Mouse (Mus musculus): ENCODE results near the gene Fcgr4.

GRCm38 (mm10) chr1:171053305-171053704 is 34.6 kb downstream of the Fcgr4 start:
- TF ChIP-seq CTCF (IDR thresholded peaks at IDR 0.05) (no peak), EP300 (IDR thresholded peaks at IDR 0.05) (no peak)
